Mouse (Mus musculus) adrenal gland, adult 8-10 months (tissue): ENCODE measurements at regions not wholly inside any gene's neighbourhood (a gene's known extent, or its start where the extent isn't known, plus 50 kb on each side); places are given as distances from the start of the nearest gene placed in this dataset.

ENCODE experiments used
- DNase-seq: peaks from one replicate; pipeline ENCODE4 v3.0.0; 2022

DNA sequence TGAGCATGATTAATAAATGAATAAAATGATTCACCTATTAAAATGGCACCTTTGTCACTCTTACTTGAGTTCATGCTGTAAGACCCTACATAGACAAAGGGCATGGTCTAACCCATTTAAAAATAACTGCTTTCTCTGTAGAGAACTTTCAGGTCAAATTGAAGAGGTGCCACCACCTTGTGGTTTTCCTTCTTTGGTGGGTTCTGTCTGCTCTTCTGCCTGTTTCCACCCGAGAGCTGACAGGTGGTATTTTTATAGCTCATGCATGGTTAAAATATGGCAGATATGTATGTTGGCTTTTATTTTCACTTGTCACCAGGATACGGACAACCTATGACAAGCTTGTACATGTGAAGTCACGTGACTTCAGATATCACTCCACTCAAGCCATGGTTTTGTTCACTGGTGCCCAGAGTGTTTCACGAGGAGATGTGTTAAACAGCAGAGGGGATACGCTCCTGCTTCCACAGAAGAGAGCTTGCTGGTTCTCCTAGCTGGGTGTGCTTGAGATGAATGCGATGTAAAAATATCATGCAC lies 794.3 kb upstream of the Car8 start:
- DNase-seq = no peak

GRCm38 (mm10) chr4:9031634-9032033 lies 792.8 kb upstream of the Car8 start:
- no peak for DNase-seq

- DNase-seq = no peak
Measured at GRCm38 (mm10) chr4:9028946-9029345, 790.1 kb upstream of the Car8 start.

DNA sequence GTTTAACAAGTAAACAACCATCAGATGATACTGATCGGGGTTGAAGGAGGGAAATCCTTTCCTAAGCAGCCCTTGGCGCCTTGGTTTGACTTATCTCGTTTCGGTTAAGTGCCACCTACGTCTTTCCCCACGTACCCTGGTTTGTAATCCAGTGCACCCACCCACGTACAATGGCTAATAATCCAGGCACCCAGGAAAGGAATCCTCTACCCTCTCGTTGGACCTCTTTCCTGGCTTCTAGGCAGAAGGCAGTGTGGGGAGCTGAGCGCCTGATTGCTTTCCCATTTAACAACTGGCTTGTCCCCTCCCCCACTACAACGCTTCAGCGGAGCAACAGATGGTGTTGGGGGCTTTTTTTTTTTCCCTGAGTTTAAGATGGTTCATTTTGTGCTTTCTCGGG lies 789.6 kb upstream of the Car8 start:
- no peak for DNase-seq

DNA sequence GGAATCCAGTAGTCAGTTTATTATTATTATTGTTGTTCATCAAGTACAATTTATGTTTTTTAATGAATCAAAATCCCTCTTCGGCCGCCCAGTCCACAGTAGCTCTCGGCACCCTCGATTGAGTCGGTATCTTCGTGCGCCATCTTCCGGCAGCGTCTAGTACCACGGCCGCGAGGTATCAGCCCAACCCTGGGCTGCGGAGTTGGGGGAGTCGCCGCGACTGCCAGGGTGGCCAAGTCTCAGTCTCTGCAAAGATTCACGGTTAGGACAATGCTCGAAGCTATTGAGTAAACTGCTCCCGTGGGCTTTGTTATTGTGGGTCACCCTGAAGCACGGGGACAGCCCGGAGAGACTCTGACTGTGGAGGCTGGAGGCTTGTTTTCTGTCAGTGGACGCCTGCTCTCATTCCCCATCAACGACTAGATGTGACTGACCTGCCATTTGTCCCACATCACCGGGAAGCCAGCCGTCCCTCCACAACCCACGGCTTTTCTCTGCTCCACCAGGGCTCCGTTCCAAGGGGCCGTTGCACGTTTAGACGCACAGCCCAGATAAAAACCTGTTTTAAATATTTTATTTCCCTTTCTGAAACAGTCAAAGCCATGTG lies 789.1 kb upstream of the Car8 start:
- peak; percentile 63 for DNase-seq

DNA sequence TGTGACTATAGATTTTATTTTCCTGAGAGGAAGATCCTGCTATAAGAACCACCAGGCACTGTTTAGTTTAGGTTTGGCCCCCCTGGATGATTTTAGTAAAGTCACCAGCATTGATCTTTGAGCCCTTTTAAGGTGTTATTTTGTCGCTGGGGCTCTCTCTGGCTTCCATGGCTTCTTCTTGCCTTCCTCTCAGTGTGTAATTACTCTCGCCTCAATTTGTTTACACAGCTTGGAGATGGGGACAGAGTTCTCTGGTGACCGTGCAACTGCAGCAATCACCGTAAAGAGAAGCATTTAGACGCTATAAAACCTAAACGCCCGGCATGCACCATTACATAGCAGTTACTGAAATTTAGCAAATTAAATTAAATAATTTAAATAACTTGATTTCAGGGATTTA lies 788.5 kb upstream of the Car8 start:
- DNase-seq = no peak

GRCm38 (mm10) chr4:9026841-9027240 lies 788.0 kb upstream of the Car8 start:
- DNase-seq = no peak

DNA sequence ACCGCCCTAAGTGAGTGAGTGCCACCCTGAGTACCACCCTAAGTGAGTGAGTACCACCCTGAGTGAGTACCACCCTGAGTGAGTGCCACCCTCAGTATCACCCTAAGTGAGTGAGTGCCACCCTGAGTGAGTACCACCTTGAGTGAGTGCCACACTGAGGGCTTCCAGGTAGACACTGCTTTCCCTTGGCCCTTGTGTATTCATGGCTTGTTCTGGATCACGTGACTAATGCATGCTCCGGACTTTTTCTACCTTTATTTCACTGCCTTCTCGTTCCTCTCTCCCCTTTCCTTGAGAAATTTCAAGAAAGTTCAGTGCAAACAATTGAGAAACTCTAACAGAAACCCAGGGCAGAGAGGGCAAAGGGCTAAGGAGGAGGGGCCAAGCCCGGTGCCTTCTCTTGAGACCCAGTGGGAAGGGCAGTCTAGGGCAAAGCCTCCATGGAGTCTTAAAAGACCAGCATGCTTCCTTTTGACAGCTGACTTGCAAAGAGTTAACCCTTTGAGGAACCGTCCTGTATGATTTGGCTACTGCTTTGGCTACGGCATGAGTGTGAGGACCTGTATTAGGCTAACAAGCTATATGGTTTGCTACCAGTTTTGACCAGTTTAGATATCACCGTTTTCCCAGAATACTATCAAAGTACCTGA lies 787.1 kb upstream of the Car8 start:
- DNase-seq = no peak

DNA sequence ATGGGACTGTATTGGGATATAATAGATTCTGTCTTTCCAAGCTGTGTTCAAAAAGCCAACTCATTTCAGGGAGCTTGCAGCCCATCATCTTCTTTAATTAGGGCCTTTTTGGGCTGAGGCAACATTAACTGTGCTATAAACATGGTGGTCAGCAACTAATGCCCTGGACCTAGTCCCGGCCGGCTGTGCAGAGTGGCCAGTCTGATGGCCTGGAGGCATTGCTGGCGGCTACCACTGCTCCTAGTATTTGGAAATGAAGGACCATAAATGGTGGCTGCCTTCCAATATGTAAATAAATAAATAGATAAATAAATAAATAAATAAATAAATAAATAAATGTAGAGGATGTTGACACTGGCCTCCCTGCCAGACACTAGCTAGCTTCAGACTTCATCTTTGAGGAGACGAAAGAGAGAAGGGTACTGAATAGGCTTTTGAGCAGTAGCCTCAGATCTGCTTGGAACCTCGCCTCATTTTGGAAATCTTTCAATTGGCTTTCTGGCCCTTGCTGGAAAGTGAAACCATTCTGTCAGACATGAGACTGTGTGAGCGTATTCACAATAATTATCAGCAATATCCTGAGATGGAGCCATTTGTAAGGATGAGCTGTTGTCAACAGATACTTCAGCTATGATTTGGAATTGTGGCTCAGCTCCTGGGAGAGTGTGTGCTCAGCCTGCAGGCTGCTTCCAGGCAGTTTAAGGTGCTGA lies 785.5 kb upstream of the Car8 start:
- no peak for DNase-seq

GRCm38 (mm10) chr4:9019241-9020110 lies 780.6 kb upstream of the Car8 start:
- DNase-seq = no peak

DNA sequence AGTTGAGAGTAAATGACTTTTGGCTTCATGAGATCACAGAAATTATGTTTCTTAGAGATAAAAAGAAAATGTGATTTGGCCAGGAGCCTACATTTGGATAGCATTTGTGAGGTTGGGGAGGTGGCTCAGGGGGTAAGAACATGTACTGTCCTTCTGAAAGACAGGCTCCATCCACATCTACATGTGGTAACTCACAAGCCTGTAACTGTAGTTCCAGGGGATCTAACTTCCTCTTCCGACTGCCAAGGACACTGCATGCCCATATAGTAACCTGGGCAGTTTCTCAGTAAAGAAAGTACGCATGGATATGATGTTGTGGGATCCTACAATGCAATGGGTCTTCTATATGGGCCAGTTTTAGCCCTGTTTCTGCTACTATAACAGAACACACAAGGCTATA lies 779.4 kb upstream of the Car8 start:
- DNase-seq = no peak

GRCm38 (mm10) chr4:9016504-9017040 lies 777.7 kb upstream of the Car8 start:
- DNase-seq = no peak

DNA sequence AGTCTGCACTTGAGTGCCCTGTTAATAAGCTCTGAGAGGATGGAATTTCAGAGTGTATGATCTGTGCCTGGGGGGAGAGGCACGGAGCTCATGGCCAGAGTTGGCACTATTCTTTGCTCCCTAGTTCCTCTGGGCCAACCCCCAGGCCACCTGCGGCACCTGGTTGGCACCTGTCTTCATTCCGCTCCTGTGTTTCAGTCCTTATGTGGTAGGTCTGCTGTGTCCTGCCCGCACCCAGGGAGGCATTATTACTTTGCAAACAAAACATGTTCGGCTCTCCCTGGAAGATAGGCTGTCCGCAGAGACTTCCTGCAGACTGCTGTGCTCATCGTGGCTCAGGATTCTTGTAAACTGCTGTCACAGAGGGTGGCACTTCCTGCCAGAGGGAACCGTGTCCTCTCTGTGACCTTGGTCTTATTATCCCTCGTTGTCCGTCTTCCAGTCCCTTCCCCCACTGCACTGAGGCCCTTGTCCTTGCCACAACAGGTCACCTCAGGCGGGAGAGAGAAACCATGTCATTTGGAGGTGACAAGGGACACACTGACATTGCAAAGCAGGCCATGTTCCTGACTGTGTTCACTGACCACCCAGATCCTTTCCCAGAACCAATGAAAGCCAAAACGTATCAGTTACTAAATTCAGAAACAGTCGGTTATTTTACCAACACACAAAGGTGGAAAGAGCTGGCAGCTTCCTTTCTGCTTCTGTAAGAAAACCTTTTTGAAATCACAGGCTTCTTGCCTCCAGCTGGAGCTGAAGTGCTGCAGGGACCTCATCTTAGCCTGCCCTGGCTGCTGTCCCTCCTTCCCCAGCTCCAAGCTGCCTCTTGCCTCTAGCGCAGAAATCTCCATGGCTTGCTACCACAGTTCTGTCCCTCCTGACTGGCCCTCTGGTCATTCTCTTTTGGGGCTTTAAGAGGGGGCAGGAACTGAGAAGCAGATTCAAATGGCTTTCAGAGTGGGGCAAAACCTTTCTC lies 777.0 kb upstream of the Car8 start:
- DNase-seq = peak; percentile 29

DNA sequence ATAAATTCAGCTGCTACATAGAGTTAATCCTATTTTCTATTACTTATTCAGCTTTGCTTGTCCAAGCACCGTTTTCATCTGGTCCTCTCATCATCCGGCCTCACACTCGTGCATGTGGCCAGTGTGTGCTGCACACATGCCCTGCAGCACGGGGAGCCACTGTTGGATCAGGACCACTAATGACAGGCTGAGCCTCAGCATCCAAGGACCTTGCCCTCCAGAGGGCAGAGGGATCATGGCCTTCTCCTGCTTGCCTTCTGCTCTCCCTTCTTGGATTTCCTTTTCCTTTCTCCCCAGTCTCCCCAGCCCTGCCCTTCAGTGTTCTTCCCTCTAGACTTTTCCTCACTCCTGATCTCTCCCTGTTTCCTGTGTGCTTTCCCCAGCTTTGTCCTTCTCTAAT lies 776.1 kb upstream of the Car8 start:
- DNase-seq = no peak

GRCm38 (mm10) chr4:9012787-9013186 lies 773.9 kb upstream of the Car8 start:
- DNase-seq = no peak

GRCm38 (mm10) chr4:9011952-9012351 lies 773.1 kb upstream of the Car8 start:
- no peak for DNase-seq

- DNase-seq = no peak
Measured at GRCm38 (mm10) chr4:9011129-9011518, 772.3 kb upstream of the Car8 start.

- DNase-seq = no peak
Measured at GRCm38 (mm10) chr4:9010381-9011128, 771.7 kb upstream of the Car8 start.

- DNase-seq = no peak
Measured at GRCm38 (mm10) chr4:9009656-9010055, 770.8 kb upstream of the Car8 start.

DNA sequence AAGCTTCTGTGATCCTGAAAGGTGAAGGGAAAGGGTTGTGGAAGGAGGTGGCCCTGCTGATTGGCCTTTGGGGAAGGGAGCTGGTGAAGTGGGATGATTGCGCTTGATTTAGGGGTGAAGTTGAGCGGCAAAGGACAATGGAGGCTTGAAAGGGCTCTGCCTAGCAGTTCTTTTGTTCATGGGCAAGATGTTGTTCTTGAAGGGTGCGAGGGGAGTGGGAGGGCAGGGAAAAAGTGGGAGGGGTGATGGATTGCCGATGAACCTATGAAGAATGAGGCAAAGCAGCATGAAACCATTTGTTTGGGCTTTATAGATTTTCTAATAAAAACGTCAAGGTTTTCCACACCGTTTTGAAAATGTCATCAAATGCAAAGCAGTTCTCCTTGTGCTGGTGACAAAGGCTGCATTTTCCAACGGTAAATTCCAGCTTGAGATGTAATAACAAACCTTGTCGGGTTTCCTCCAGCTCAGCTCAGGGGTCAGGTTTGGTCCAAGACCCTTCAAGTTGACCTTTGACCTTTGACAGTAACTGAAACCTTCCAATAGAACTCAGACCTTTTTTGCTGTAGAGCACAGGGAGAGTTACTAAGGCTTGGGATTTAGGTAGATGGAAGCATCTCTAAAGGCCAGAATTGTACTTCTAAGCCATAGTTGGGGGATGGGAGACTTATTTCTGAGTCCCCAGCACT lies 767.2 kb upstream of the Car8 start:
- no peak for DNase-seq
